Mouse (Mus musculus) neural tube, embryonic 15.5 days (tissue): ENCODE measurements around the gene Cdkl5. TPM values are rescaled to one million over a fixed set of nuclear protein-coding genes. Genes with fewer than 3 reads are reported as not detected.

Source experiments
- ATAC-seq: fragments of 200-750 bp; cut with Nextera tagmentation; 2 replicates; pipeline ENCODE4 v1.8.0; 2017; ENCODE audit warnings: mild to moderate bottlenecking, moderate TSS enrichment, moderate library complexity; ENCODE audit not compliant: low FRiP score
- H3K27ac ChIP-seq: fragments of 300-500 bp; sonication (generic); replicated peaks from 2 replicates; pipeline ENCODE4 v1.5.1; 2015; ENCODE audit warnings: mild to moderate bottlenecking, inconsistent platforms
- H3K27me3 ChIP-seq: fragments of 300-500 bp; sonication (generic); replicated peaks from 2 replicates; pipeline ENCODE4 v1.6.1; 2015; ENCODE audit warnings: inconsistent platforms
- H3K36me3 ChIP-seq: fragments of 300-500 bp; sonication (generic); 2 replicates; pipeline ENCODE4 v1.6.1; 2015; ENCODE audit warnings: inconsistent platforms
- H3K4me1 ChIP-seq: fragments of 300-500 bp; sonication (generic); 2 replicates; pipeline ENCODE4 v1.6.1; 2015; ENCODE audit warnings: inconsistent platforms
- H3K4me2 ChIP-seq: fragments of 300-500 bp; sonication (generic); 2 replicates; pipeline ENCODE4 v1.6.1; 2015; ENCODE audit warnings: inconsistent platforms, mild to moderate bottlenecking, moderate library complexity
- H3K4me3 ChIP-seq: fragments of 300-500 bp; sonication (generic); replicated peaks from 2 replicates; pipeline ENCODE4 v1.5.1; 2015; ENCODE audit warnings: mild to moderate bottlenecking, inconsistent platforms
- H3K9ac ChIP-seq: fragments of 300-500 bp; sonication (generic); replicated peaks from 2 replicates; pipeline ENCODE4 v1.6.1; 2015; ENCODE audit warnings: mild to moderate bottlenecking, inconsistent platforms
- H3K9me3 ChIP-seq: fragments of 300-500 bp; sonication (generic); replicated peaks from 2 replicates; pipeline ENCODE4 v1.6.1; 2016; ENCODE audit warnings: inconsistent platforms
- WGBS: fragments of 180-500 bp; shearing (Covaris S2); methylation state at CpG from one replicate; pipeline ENCODE4 v1.1.7; 2015; ENCODE audit warnings: mixed read lengths; 5-methylcytosine and 5-hydroxymethylcytosine counted together
- polyA plus RNA-seq: library from polyadenylated mRNA; unstranded; fragments of >200 nt; fragmentation: Nextera tagmentation; extraction: Ambion mirVana; gene quantifications from 2 replicates; pipeline ENCODE4 v1.2.1, GENCODE M21; 2015

Cdkl5 gene
- polyA plus RNA-seq, 1 experiment from 2014 or later = 5.3 TPM

DNA sequence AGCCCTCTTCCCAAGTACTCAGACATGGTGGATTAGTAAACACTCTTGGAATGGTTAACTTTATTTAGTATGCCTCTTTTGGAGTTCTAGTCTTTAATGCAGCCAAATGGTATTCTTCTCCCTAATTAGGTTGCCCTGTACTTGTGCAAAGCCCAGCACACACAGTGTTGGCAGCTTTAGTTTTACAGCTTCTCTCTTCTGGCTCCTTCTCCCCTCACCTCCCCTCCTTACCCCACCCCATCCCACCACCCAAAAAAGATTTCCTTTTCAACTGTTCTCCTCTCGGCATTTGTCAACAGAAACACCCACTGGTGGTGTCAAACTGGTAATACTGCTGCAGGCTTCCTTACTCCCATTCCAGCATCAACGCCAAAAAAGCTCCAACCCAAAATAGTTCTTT lies 1.8 kb downstream of the Cdkl5 start:
- Histone ChIP-seq H3K9me3 (no peaks in the 10 kb centered on the region), H3K36me3 (no peaks in the 10 kb centered on the region), H3K9ac (no peak overlapping the region), H3K27me3 (no peaks in the 10 kb centered on the region), H3K4me2 (peak overlapping the region; percentile 56), H3K4me3 (peak overlapping the region; percentile 26), H3K27ac (no peak overlapping the region), H3K4me1 (no peaks in the 10 kb centered on the region)
- ATAC-seq = no peak
- WGBS = 26% methylated on average over 2 of the region's 2 CpGs

DNA sequence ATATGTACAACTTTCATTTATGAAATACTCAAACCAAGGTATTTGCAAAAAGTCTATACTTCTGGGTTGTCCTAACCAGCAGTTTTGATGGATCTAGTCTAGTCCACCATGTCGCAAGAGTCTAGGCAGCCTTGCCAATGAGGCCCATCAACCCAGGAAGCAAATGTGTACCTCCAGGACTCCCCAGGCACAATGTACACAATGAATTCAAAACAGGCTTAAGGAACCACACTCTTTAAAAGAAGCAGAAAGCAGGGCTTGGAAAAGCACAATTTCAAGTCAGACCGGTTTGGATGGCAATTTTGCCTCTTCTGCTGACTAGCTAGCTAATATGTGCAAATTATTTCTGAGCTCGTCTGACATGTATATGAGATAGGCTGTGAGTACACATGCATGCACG lies 4.2 kb downstream of the Cdkl5 start:
- Histone ChIP-seq H3K36me3 (no peaks in the 10 kb centered on the region), H3K4me3 (no peak overlapping the region), H3K9me3 (no peaks in the 10 kb centered on the region), H3K27ac (no peak overlapping the region), H3K27me3 (no peaks in the 10 kb centered on the region), H3K9ac (no peak overlapping the region), H3K4me1 (no peaks in the 10 kb centered on the region), H3K4me2 (no peak overlapping the region)
- ATAC-seq = no peak
- 82% methylated on average over 4 of the region's 4 CpGs for WGBS

DNA sequence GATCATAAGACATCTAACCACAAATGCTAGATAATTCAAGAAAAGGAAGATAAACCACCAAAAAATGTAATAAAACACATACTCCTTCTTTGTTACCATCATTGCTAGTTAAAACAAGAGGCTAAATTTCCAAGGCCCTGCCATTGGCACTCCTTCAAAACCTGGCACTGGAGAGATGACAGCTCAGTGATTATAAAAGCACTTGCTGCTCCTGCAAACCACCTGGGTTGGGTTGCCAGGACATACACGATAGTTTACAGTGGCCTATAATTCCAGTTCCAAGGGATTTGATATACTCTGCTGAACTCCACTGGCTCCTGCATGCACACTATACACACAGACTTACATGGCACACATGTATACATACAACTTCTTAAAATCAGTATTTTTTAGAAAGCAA lies 16.6 kb downstream of the Cdkl5 start:
- Histone ChIP-seq H3K27me3 (no peaks in the 10 kb centered on the region), H3K9me3 (no peaks in the 10 kb centered on the region), H3K4me3 (no peak overlapping the region), H3K4me2 (no peak overlapping the region), H3K27ac (no peak overlapping the region), H3K4me1 (no peaks in the 10 kb centered on the region), H3K9ac (no peak overlapping the region), H3K36me3 (no peaks in the 10 kb centered on the region)
- no peak for ATAC-seq
- WGBS = 70% methylated on average over 1 of the region's 1 CpGs

DNA sequence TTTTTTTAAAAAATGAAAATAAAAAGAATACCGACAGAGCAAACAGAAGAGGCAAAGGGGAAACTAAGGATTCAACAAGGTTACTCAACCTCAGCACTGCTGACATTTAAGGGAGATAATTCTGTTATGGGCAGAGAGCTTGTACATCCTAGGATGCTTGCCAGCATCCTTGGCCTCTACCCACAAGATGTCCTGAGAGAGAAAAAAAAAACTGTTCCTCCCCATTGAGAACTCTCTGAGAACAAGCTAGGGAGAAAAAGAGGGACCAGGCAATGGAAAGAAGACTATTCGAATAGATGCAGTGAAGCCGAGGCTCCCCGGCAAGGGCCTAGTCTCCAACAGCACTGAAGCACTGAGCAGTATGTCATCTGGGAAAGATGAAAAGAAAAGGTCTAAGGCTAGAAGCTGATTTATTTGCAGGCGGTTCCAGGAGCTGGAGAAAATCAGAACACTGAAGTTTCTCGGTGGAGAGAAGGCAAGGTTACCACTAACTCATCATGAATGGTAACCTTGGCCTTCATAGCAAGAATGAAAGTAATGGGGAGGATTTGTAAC lies 22.4 kb downstream of the Cdkl5 start:
- H3K4me3 ChIP-seq = no peak overlapping the region
- H3K4me2 ChIP-seq = no peak overlapping the region
- H3K4me1 ChIP-seq = no peaks in the 10 kb centered on the region
- WGBS = 87% methylated on average over 6 of the region's 6 CpGs
- H3K9me3 ChIP-seq = no peaks in the 10 kb centered on the region
- H3K27me3 ChIP-seq = no peaks in the 10 kb centered on the region
- H3K36me3 ChIP-seq = no peaks in the 10 kb centered on the region
- H3K9ac ChIP-seq = no peak overlapping the region
- no peak overlapping the region for H3K27ac ChIP-seq
- ATAC-seq = no peak

DNA sequence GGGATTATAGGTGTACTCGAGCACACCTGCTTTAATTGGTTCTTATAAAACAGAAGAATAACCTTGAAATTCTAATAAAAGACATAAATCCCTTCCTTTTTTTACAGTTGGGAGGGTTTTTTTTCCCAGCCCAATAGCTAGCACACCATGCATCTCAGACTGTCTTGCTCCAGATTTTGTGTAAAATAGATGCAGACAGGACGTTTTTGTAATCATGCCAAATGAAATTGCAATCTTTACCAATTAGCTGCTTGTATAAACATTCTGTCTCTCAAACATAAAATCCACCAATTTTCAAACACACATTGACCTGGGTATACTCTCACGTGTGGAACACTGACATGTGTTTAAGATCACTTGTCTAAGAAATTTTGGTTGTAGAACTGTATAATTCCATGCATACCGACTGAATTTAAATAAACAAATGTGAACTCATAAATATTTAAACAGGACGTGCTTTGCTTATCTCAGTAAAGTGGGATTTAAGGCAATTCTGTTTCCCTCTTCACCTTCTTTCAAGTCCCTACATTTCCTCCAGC lies 35.8 kb downstream of the Cdkl5 start:
- Histone ChIP-seq H3K4me1 (no peaks in the 10 kb centered on the region), H3K9ac (no peak overlapping the region), H3K9me3 (no peaks in the 10 kb centered on the region), H3K27ac (no peak overlapping the region), H3K27me3 (0 out of 2 replicates have a peak, but pooled peaks cover 3% of the 10 kb centered on the region), H3K4me2 (no peak overlapping the region), H3K36me3 (no peaks in the 10 kb centered on the region), H3K4me3 (no peak overlapping the region)
- WGBS = 71% methylated on average over 5 of the region's 5 CpGs
- ATAC-seq = no peak

DNA sequence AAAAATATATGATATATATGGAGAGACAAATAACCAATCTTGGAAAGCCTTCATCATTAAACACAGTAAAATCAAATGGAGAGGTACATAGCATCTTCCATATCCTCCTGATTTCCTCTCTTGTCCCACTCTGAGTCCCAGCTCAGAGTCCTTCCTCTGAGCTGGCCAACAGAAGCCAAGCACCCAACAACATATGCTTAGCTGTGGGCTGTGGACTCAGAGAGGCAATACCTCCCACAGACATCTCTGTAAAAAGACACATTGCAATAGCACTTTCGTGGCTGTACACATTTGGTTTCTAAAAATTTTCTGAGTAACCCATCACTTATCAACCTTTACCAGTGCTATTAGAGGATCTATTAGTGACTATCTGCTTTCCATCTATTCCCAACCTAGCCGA lies 44.9 kb downstream of the Cdkl5 start:
- Histone ChIP-seq H3K4me1 (no peaks in the 10 kb centered on the region), H3K27ac (no peak overlapping the region), H3K4me3 (no peak overlapping the region), H3K27me3 (peaks cover 6% of the 10 kb centered on the region; the same call in 1 of the 2 replicates), H3K9me3 (no peaks in the 10 kb centered on the region), H3K36me3 (no peaks in the 10 kb centered on the region), H3K4me2 (no peak overlapping the region), H3K9ac (no peak overlapping the region)
- WGBS = 86% methylated on average over 2 of the region's 2 CpGs
- ATAC-seq = no peak

DNA sequence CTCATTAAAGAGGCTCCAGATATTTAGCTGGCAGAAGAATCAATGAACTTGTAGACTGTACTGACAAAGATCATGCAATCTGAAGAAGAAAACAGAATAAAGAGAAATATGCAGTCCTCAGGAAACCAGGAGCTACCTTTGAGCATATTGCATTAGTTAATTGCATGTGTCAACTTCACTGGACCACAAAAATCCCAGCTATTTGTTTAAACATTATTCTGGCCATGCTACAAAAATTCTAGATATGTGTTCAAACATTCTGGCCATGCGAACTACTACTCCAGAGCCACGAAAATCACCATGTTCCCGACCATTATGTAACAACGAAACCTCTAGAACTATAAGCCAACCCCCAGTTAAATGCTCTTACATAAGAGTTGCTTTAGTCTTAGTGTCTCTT lies 49.8 kb downstream of the Cdkl5 start:
- no peak for ATAC-seq
- 97% methylated on average over 4 of the region's 4 CpGs for WGBS
- H3K4me3 ChIP-seq = no peak overlapping the region
- H3K27me3 ChIP-seq = peaks cover 4% of the 10 kb centered on the region; the same call in 1 of the 2 replicates
- H3K27ac ChIP-seq = no peak overlapping the region
- H3K9me3 ChIP-seq = no peaks in the 10 kb centered on the region
- H3K36me3 ChIP-seq = no peaks in the 10 kb centered on the region
- no peak overlapping the region for H3K4me2 ChIP-seq
- H3K4me1 ChIP-seq = no peaks in the 10 kb centered on the region
- no peak overlapping the region for H3K9ac ChIP-seq

DNA sequence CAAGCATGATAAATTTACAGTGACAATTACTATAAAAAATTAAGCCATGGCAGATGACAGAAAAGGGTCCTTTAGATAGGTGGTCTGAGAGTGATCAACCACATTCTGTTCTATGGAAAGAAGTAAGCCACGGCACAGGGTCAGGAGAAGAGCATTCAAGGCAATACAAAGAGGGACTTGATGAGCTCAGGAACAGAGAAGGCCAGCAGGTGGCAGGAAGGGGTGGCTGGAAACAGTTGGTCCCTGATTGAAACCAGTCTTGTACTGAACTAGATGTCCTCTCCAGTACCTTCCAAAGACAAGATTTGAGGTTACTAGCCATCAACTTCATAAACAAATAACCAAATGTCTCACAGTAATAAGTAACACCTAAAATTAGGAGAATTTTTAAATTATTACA lies 59.0 kb downstream of the Cdkl5 start:
- H3K36me3 ChIP-seq = no peaks in the 10 kb centered on the region
- H3K4me2 ChIP-seq = no peak overlapping the region
- 42% methylated on average over 1 of the region's 1 CpGs for WGBS
- ATAC-seq = no peak
- no peaks in the 10 kb centered on the region for H3K4me1 ChIP-seq
- no peak overlapping the region for H3K4me3 ChIP-seq
- no peak overlapping the region for H3K27ac ChIP-seq
- no peaks in the 10 kb centered on the region for H3K9me3 ChIP-seq
- no peak overlapping the region for H3K9ac ChIP-seq
- H3K27me3 ChIP-seq = peaks cover 6% of the 10 kb centered on the region; the same call in 1 of the 2 replicates

DNA sequence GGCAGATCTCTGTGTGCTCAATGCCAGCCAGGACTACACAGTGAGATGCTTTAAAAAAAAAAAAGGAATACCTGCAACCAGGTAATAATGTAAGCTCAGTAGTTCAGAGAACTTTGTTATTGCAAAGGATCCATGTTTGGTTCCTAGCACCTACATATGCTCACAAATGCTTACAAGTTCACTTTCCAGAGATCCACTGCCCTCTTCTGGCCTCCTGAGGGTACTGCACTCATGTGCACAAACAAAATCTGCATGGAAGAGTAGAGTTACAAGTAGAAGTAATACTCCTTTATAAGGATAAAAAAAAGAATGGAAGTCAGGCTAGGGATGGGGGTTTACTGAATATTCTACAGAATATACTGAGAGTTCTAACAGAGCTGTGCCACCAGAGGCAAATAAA lies 63.8 kb downstream of the Cdkl5 start:
- no peak for ATAC-seq
- Histone ChIP-seq H3K27me3 (no peaks in the 10 kb centered on the region; the same call in 1 of the 2 replicates), H3K4me1 (no peaks in the 10 kb centered on the region), H3K9ac (no peak overlapping the region), H3K4me2 (no peak overlapping the region), H3K4me3 (no peak overlapping the region), H3K9me3 (no peaks in the 10 kb centered on the region), H3K36me3 (no peaks in the 10 kb centered on the region), H3K27ac (no peak overlapping the region)

DNA sequence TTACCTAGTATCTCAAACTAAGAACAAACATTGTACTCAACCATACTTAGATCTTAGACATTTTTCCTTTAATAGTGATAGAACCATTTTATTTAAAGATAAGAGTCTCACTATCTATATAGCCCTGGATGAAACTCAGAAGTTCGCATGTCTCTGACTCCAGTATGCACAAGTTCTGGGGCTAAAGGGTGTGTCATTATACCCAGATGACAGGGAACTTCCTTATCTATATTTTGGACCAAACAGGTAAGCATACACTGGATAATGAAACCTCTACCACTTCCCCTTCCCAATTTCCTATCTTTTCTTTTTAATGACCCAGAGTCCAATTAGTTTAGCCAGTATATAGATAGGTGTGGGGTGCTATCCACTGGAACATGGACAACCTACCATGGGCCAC lies 65.6 kb downstream of the Cdkl5 start:
- Histone ChIP-seq H3K4me1 (no peaks in the 10 kb centered on the region), H3K9ac (no peak overlapping the region), H3K27me3 (no peaks in the 10 kb centered on the region; the same call in 1 of the 2 replicates), H3K4me2 (no peak overlapping the region), H3K27ac (no peak overlapping the region), H3K4me3 (no peak overlapping the region), H3K36me3 (no peaks in the 10 kb centered on the region), H3K9me3 (no peaks in the 10 kb centered on the region)
- 91% methylated on average over 1 of the region's 1 CpGs for WGBS
- no peak for ATAC-seq

DNA sequence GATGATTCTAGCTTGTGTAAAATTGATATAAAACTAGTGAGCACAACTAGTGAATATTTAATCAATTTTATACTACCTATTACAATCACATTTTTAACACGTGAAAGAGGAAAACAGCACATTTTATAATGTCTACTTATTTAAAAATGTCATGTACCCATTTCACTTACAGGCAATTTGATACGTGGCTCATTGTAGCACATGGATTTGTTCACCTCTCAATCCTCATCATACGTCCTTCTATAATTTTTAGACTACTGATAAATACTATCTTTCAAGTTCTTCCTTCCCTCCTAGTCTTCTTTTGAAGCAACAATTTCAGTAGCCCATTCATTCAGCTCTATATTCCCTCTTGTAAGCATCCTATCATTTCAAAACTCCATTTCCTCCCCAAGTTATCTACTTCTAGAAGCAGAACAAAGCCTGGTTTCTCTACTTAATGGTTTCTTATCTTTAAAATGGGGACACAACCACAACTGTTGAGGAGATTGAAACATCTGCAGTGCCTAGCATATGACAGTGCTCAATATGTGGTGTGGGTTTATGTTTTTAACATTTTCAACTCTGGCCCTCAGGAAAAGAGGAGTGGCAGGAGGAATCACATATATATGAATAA lies 75.4 kb downstream of the Cdkl5 start:
- H3K36me3 ChIP-seq = no peaks in the 10 kb centered on the region
- no peaks in the 10 kb centered on the region for H3K9me3 ChIP-seq
- H3K9ac ChIP-seq = no peak overlapping the region
- H3K4me2 ChIP-seq = no peak overlapping the region
- H3K4me3 ChIP-seq = no peak overlapping the region
- ATAC-seq = no peak
- H3K4me1 ChIP-seq = no peaks in the 10 kb centered on the region
- no peaks in the 10 kb centered on the region for H3K27me3 ChIP-seq
- 90% methylated on average over 3 of the region's 3 CpGs for WGBS
- H3K27ac ChIP-seq = no peak overlapping the region

DNA sequence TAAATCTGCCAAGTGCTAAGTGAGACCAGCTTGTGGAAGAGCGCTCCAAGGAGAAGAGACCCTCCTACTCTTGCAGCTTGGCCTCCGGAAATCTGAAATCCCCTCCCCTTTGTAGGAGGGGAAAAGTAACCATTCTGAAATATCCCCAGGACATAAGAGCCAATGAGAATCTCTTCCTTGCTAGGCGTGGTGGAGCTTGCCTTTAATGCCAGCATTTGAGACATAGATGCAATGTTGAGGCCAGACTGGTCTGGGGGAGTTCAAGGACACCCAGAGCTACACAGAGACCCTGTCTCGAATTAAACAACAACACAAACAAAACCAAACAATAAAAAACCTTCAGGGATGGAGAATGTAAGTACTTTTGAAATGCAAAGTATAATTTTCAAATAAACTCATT lies 87.6 kb downstream of the Cdkl5 start, which contains the start of gene Gja6:
Gene Gja6, minus strand, starts transcription at position 101 of the 400 bp plus-strand sequence.
- no peaks in the 10 kb centered on the region for H3K9me3 ChIP-seq
- H3K27ac ChIP-seq = no peak within 1 kb of the TSS
- H3K4me1 ChIP-seq = no peaks in the 10 kb centered on the region
- no peak for ATAC-seq
- H3K4me3 ChIP-seq = no peak within 1 kb of the TSS
- H3K27me3 ChIP-seq = peaks cover 13% of the 10 kb centered on the region
- WGBS = 76% methylated on average over 4 of the region's 4 CpGs
- H3K36me3 ChIP-seq = no peaks in the 10 kb centered on the region
- no peak within 1 kb of the TSS for H3K9ac ChIP-seq
- no peak within 1 kb of the TSS for H3K4me2 ChIP-seq
